Mouse (Mus musculus): ENCODE results near the gene Sec16a.
A peak's percentile ranks its signal among the peaks of the same experiment; 100 is the strongest.
"Not testable (repeated sequence)": the region's sequence is repeated elsewhere in the genome, so short reads cannot be mapped to it uniquely, and the experiment has no call there.

Sec16a gene

GRCm38 (mm10) chr2:26389154-26389690 is 55.8 kb downstream of the Sec16a start, which contains the start of the genes Entr1 and Pmpca:
Gene Entr1, minus strand, starts transcription at chr2:26389316.
Gene Pmpca, plus strand, starts transcription at chr2:26389339.
- DNase-seq (ENCODE audit: low spot score in 2 of 2) = peak; percentile 74 to 80

- no peak for DNase-seq (ENCODE audit: low spot score in 2 of 2)
Measured at GRCm38 (mm10) chr2:26388682-26389153, 56.3 kb downstream of the Sec16a start.

- DNase-seq (ENCODE audit: low spot score in 2 of 2) = peak in 1 of 2 experiments; percentile 23
Measured at GRCm38 (mm10) chr2:26387713-26388112, 57.3 kb downstream of the Sec16a start.

- not testable (repeated sequence) for DNase-seq (ENCODE audit: low spot score in 2 of 2)
Measured at GRCm38 (mm10) chr2:26380871-26381270, 64.1 kb downstream of the Sec16a start.

- peak; percentile 75 to 80 for DNase-seq (ENCODE audit: low spot score in 2 of 2)
Measured at GRCm38 (mm10) chr2:26380131-26380771, 64.8 kb downstream of the Sec16a start, which contains the start of gene Snapc4. Gene Snapc4, minus strand, starts transcription at chr2:26380653.

GRCm38 (mm10) chr2:26372396-26372795 is 72.6 kb downstream of the Sec16a start:
- no peak for DNase-seq (ENCODE audit: low spot score in 2 of 2)

- no peak for DNase-seq (ENCODE audit: low spot score in 2 of 2)
Measured at GRCm38 (mm10) chr2:26368572-26368971, 76.4 kb downstream of the Sec16a start.

- DNase-seq (ENCODE audit: low spot score in 2 of 2) = no peak
Measured at GRCm38 (mm10) chr2:26367911-26368310, 77.1 kb downstream of the Sec16a start.

- no peak for DNase-seq (ENCODE audit: low spot score in 2 of 2)
Measured at GRCm38 (mm10) chr2:26364738-26365465, 80.1 kb downstream of the Sec16a start.

GRCm38 (mm10) chr2:26363481-26363880 is 81.5 kb downstream of the Sec16a start:
- no peak for DNase-seq (ENCODE audit: low spot score in 2 of 2)

- no peak for DNase-seq (ENCODE audit: low spot score in 2 of 2)
Measured at GRCm38 (mm10) chr2:26362991-26363390, 82.0 kb downstream of the Sec16a start.

- no peak for DNase-seq (ENCODE audit: low spot score in 2 of 2)
Measured at GRCm38 (mm10) chr2:26360772-26361171, 84.2 kb downstream of the Sec16a start, which contains the start of gene Card9. Gene Card9, minus strand, starts transcription at chr2:26360918.

- DNase-seq (ENCODE audit: low spot score in 2 of 2) = no peak
Measured at GRCm38 (mm10) chr2:26359983-26360382, 85.0 kb downstream of the Sec16a start.
